Mouse (Mus musculus) heart, embryonic 16.5 days (tissue): Measurements from ENCODE around the gene Dnmbp. TPM values are rescaled to one million over a fixed set of nuclear protein-coding genes. Genes with fewer than 3 reads are reported as not detected.
A peak's percentile ranks its signal among the peaks of the same experiment; 100 is the strongest.

Source experiments
- ATAC-seq: fragments of 200-750 bp; cut with Nextera tagmentation; replicated peaks from 2 replicates; pipeline ENCODE4 v1.8.0; 2017; ENCODE audit warnings: moderate number of reproducible peaks; ENCODE audit not compliant: insufficient read depth, low FRiP score; ENCODE audit errors: extremely low read depth
- H3K27ac ChIP-seq: fragments of 300-500 bp; sonication (generic); 2 replicates; pipeline ENCODE4 v1.5.1; 2014; ENCODE audit warnings: mild to moderate bottlenecking, low read length, control low read depth, moderate library complexity
- H3K27me3 ChIP-seq: fragments of 300-500 bp; sonication (generic); 2 replicates; pipeline ENCODE4 v1.6.1; 2014; ENCODE audit warnings: low read length, mixed read lengths; ENCODE audit not compliant: control insufficient read depth, insufficient read depth
- H3K36me3 ChIP-seq: fragments of 300-500 bp; sonication (generic); 2 replicates; pipeline ENCODE4 v1.6.1; 2014; ENCODE audit not compliant: control insufficient read depth, insufficient read depth
- H3K4me1 ChIP-seq: fragments of 300-500 bp; sonication (generic); 2 replicates; pipeline ENCODE4 v1.6.1; 2014; ENCODE audit warnings: low read length, mixed read lengths; ENCODE audit not compliant: control insufficient read depth, insufficient read depth
- H3K4me2 ChIP-seq: fragments of 300-500 bp; sonication (generic); 2 replicates; pipeline ENCODE4 v1.6.1; 2014; ENCODE audit warnings: low read depth, mild to moderate bottlenecking, control low read depth, low read length
- H3K4me3 ChIP-seq: fragments of 300-500 bp; sonication (generic); 2 replicates; pipeline ENCODE4 v1.5.1; 2014; ENCODE audit warnings: mild to moderate bottlenecking, control low read depth, low read length
- H3K9ac ChIP-seq: fragments of 300-500 bp; sonication (generic); 2 replicates; pipeline ENCODE4 v1.6.1; 2014; ENCODE audit warnings: low read length, control low read depth
- H3K9me3 ChIP-seq: fragments of 300-500 bp; sonication (generic); replicated peaks from 2 replicates; pipeline ENCODE4 v1.6.1; 2016; ENCODE audit warnings: low read length; ENCODE audit not compliant: control insufficient read depth
- WGBS: fragments of 180-500 bp; shearing (Covaris S2); extraction: QIAGEN DNeasy Blood & Tissue Kit; methylation state at CpG from one replicate; pipeline ENCODE4 v1.1.7; 2014; 5-methylcytosine and 5-hydroxymethylcytosine counted together
- polyA plus RNA-seq: library from polyadenylated mRNA; unstranded; fragments of >200 nt; fragmentation: Nextera tagmentation; extraction: Ambion mirVana; gene quantifications from 2 replicates; pipeline ENCODE4 v1.2.1, GENCODE M21; 2015

Gene Dnmbp
- polyA plus RNA-seq, 1 experiment from 2014 or later: 8.5 TPM

GRCm38 (mm10) chr19:43920453-43921300, 19.3 kb downstream of the Dnmbp start:
- WGBS: 23% methylated on average over 32 of the region's 32 CpGs
- ATAC-seq: no peak
- H3K9ac ChIP-seq: peak overlapping the region; percentile 56
- peak overlapping the region; percentile 63; the same call in 1 of the 2 replicates for H3K27ac ChIP-seq
- no peaks in the 10 kb centered on the region for H3K27me3 ChIP-seq
- peaks cover 24% of the 10 kb centered on the region for H3K4me1 ChIP-seq
- peak overlapping the region; percentile 35 for H3K4me3 ChIP-seq
- H3K36me3 ChIP-seq: peaks cover 4% of the 10 kb centered on the region
- H3K9me3 ChIP-seq: no peaks in the 10 kb centered on the region
- H3K4me2 ChIP-seq: peak overlapping the region; percentile 60

DNA sequence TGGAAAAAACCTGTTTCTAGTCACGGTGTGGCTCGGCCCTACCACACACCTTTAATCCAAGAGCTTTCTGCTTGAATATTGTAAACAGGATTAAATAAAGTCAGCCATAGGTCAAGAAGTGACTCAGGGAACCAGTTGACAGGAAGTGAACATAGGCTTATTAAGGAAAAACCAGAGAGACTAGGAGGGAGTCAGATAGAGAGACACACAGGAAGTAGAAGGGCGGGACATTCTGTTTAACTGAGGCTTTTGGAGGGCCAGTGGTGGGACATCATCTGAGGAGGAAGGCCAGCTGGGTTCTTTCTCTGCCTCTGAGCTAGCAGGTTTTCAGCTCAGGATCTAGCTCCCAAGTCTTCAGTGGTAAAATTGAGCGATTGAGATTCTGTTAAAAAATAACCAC, 20.1 kb downstream of the Dnmbp start:
- 88% methylated on average over 4 of the region's 4 CpGs for WGBS
- Histone ChIP-seq H3K27ac (no peak overlapping the region; the same call in 1 of the 2 replicates), H3K4me1 (peaks cover 24% of the 10 kb centered on the region), H3K4me3 (no peak overlapping the region), H3K9ac (no peak overlapping the region), H3K27me3 (no peaks in the 10 kb centered on the region), H3K9me3 (no peaks in the 10 kb centered on the region), H3K4me2 (no peak overlapping the region), H3K36me3 (peaks cover 4% of the 10 kb centered on the region)
- no peak for ATAC-seq

DNA sequence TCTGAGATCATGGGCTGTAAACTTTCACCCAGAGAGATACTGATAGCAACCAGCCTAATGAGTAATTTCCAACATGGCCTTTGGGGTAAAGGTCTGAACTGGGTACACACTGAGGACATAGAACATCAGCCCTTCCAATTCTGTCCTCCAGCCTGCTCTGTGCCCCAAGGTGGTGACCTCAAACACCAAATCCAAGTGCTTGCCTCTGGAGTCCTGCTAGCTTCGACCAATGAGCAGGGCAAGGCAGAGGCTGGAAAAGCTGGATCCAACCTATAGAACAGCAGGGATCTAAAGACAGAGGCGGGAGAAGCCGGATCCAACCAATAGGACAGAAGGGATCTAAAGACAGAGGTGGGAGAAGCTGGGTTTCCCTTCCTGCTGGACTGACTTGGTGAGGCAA, 21.2 kb downstream of the Dnmbp start:
- Histone ChIP-seq H3K9me3 (no peaks in the 10 kb centered on the region), H3K4me1 (peaks cover 24% of the 10 kb centered on the region), H3K36me3 (peaks cover 4% of the 10 kb centered on the region), H3K4me3 (no peak overlapping the region), H3K4me2 (no peak overlapping the region), H3K27me3 (no peaks in the 10 kb centered on the region), H3K9ac (no peak overlapping the region), H3K27ac (no peak overlapping the region)
- 84% methylated on average over 3 of the region's 3 CpGs for WGBS
- no peak for ATAC-seq

DNA sequence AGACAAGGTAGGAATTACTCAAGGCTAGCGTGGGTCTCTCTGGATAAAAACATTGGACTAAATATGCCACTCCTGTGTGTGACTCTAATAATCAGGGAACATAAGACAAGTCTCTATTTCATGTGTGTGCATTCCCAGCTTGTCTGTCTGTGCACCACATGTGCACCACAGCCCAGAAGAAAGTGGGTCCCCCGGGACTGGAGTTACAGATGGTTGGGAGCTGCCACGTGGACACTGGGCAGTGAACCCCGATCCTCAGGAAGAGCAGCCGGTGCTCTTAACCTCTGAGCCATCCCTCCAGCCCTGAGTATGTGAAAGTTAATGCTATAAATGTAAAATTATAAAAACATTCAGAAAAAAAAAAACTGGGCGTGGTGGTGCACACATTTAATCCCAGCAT, 22.2 kb downstream of the Dnmbp start:
- Histone ChIP-seq H3K27me3 (no peaks in the 10 kb centered on the region), H3K9ac (no peak overlapping the region), H3K36me3 (no peaks in the 10 kb centered on the region), H3K4me1 (peaks cover 28% of the 10 kb centered on the region), H3K9me3 (no peaks in the 10 kb centered on the region), H3K27ac (no peak overlapping the region), H3K4me2 (no peak overlapping the region), H3K4me3 (no peak overlapping the region)
- no peak for ATAC-seq
- WGBS: 83% methylated on average over 6 of the region's 6 CpGs

- Histone ChIP-seq H3K4me2 (peak overlapping the region; percentile 55), H3K4me3 (0 out of 2 replicates have a peak overlapping the region, but pooled peaks have one; percentile 19), H3K27ac (no peak overlapping the region), H3K36me3 (no peaks in the 10 kb centered on the region), H3K9ac (no peak overlapping the region), H3K9me3 (no peaks in the 10 kb centered on the region), H3K4me1 (peaks cover 28% of the 10 kb centered on the region), H3K27me3 (no peaks in the 10 kb centered on the region)
- WGBS: 69% methylated on average over 2 of the region's 2 CpGs
- ATAC-seq: no peak
These were observed 22.6 kb downstream of the Dnmbp start for GRCm38 (mm10) chr19:43917406-43917691.

DNA sequence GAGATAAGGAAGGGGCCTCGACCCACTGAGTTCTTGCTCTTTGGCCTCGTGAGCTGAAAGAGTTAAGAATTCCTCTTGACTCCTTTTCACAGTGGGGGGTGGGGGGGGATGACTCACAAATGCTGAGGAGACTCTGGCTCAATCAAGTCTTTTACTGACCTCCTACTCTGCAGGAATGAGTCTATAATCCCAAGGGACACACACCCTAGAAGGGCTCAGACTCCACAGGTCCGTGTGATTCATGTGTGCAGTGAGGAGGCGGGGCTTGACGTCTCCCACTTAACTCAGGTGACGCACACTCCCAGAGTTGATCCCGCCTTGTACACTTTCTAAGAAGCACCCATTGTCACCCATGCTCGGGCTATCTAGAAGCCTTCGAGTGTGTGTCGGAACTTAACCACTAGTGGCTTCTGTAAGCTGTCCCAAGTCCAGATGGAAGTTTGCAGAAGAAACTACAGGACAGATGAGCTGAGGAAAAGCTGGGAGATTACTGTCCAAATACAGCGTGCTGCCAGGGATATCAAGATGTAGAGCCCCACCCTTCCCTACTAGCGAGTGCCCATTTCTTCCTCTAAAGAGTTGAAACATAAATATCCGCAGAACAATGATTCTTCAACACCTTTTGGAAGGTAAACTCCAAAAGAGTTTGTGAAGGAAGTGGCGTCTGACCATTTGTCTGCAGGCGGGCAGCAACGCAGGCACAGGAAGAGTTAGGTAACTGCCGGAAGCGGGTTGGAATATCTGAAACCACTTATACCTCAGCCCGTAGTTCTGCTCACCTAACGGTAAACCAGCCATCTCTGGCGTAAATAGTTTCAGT, 23.2 kb downstream of the Dnmbp start:
- H3K9me3 ChIP-seq: no peaks in the 10 kb centered on the region
- H3K36me3 ChIP-seq: peaks cover 4% of the 10 kb centered on the region; the same call in 1 of the 2 replicates
- peak overlapping the region; percentile 39; the same call in 1 of the 2 replicates for H3K9ac ChIP-seq
- peaks cover 28% of the 10 kb centered on the region for H3K4me1 ChIP-seq
- H3K4me2 ChIP-seq: peak overlapping the region; percentile 55
- H3K27ac ChIP-seq: 0 out of 2 replicates have a peak overlapping the region, but pooled peaks have one; percentile 20
- peak; percentile 64; the same call in 1 of the 2 replicates for ATAC-seq
- H3K27me3 ChIP-seq: no peaks in the 10 kb centered on the region
- peak overlapping the region; percentile 19; the same call in 1 of the 2 replicates for H3K4me3 ChIP-seq
- 32% methylated on average over 21 of the region's 21 CpGs for WGBS

DNA sequence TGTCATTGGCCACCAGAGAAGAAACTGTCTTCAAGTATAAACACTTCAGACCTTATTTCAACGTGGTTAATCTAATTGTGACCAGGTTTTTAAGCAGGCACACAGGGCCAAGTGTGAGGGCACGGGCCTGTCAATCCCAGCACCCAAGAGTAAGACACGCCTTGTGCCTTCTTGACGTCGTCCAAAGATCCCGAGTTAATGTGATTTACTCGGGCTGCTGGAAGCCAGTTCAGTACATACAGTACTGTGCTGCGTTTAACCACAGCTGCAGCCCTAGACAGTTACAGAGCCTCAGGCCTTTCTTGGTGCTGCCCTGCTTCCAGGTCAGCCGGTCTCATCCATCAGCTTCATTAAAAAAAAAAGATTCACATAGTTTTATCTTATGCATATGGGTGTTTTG, 24.6 kb downstream of the Dnmbp start:
- peaks cover 18% of the 10 kb centered on the region for H3K4me1 ChIP-seq
- H3K9ac ChIP-seq: no peak overlapping the region
- H3K9me3 ChIP-seq: no peaks in the 10 kb centered on the region
- H3K4me3 ChIP-seq: no peak overlapping the region
- peaks cover 12% of the 10 kb centered on the region for H3K36me3 ChIP-seq
- no peak overlapping the region for H3K4me2 ChIP-seq
- 72% methylated on average over 9 of the region's 9 CpGs for WGBS
- no peak overlapping the region for H3K27ac ChIP-seq
- no peak for ATAC-seq
- H3K27me3 ChIP-seq: no peaks in the 10 kb centered on the region

GRCm38 (mm10) chr19:43914986-43915385, 25.0 kb downstream of the Dnmbp start:
- ATAC-seq: no peak
- WGBS: 88% methylated on average over 9 of the region's 9 CpGs
- Histone ChIP-seq H3K4me2 (no peak overlapping the region), H3K9me3 (no peaks in the 10 kb centered on the region), H3K9ac (no peak overlapping the region), H3K4me1 (peaks cover 18% of the 10 kb centered on the region), H3K27ac (no peak overlapping the region), H3K27me3 (no peaks in the 10 kb centered on the region), H3K36me3 (peaks cover 13% of the 10 kb centered on the region), H3K4me3 (no peak overlapping the region)
